Mouse (Mus musculus): ENCODE results near the gene Nectin2. TPM values are rescaled to one million over a fixed set of nuclear protein-coding genes. Genes with fewer than 3 reads are reported as not detected.

Gene Nectin2
- polyA plus RNA-seq, 1 experiment from 2014 or later = 89.4 TPM

- Histone ChIP-seq H3K4me2 (peak overlapping the region; percentile 35), H3K27me3 (replicated peaks) (no peaks in the 10 kb centered on the region), H3K9ac (peak overlapping the region; percentile 68), H3K4me1 (peaks cover 49% of the 10 kb centered on the region), H3K9me3 (no peaks in the 10 kb centered on the region), H3K36me3 (peaks cover 59% of the 10 kb centered on the region), H3K27ac (replicated peaks) (peak overlapping the region; percentile 69), H3K4me3 (no peak overlapping the region)
- ATAC-seq (ENCODE audit: extremely low read depth, insufficient number of reproducible peaks, low FRiP score, low TSS enrichment) = no peak; the same call in 1 of the 2 replicates
- 27% methylated on average over 22 of the region's 22 CpGs for WGBS
Measured at GRCm38 (mm10) chr7:19701069-19701761, 49.1 kb downstream of the Nectin2 start.

DNA sequence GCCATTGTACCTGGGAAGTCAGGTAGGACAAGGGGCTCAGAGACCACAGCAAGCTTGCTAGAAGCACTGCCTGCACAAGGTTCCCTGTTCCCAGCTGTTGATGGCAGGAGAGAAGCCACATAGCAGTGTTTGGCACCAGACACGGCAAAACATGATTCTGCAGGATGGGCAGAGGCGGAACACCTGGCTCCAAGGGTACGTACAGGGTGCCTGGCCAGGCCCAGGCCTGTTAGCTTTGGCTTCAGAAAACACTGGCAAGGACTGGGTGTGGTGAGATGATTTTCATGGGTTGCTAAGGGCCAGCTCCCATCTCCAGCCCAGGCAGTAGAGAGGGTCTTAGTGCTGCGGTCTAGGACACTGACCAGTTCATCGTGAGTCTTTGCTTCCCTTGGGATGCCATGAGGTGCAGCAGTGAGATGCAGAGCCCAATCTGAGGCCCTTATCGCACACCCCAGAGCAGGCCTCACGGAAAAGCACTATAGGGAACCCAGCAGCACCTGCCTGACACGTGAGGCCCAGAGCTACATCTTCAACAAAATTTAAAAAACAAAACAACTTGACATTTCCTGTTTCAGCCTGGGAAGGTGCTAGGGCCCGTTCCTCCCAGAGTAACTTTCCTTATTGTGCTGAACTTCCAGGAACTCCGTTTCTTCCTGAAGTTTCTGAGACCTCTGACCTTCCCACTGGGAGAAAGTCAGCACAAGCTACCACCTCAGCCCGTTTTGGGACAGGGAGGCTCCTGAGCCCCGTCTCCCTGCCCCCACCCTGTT is 49.8 kb downstream of the Nectin2 start:
- Histone ChIP-seq H3K27ac (replicated peaks) (peak overlapping the region; percentile 69), H3K9ac (peak overlapping the region; percentile 68; the same call in 1 of the 2 replicates), H3K36me3 (peaks cover 59% of the 10 kb centered on the region), H3K27me3 (replicated peaks) (no peaks in the 10 kb centered on the region), H3K4me2 (peak overlapping the region; percentile 35), H3K4me3 (no peak overlapping the region), H3K9me3 (no peaks in the 10 kb centered on the region), H3K4me1 (peaks cover 54% of the 10 kb centered on the region)
- ATAC-seq (ENCODE audit: extremely low read depth, insufficient number of reproducible peaks, low FRiP score, low TSS enrichment) = no peak; the same call in 1 of the 2 replicates
- 49% methylated on average over 12 of the region's 12 CpGs for WGBS

DNA sequence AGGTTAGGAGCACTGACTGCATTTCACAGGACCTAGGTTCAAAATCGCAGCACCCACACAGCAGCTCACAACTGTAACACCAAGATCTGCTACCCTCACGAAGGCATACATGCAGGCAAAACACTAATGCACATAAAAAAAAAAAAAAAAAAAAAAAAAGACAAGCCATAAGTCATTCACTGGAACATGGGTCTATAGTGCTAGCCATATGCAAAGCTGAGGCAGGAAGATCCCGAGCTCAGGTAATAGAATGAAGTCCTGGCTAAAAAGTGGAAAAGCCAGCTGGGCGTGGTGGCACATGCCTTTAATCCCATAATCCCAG is 50.5 kb downstream of the Nectin2 start:
- H3K4me3 ChIP-seq = no peak overlapping the region
- peaks cover 52% of the 10 kb centered on the region for H3K36me3 ChIP-seq
- peaks cover 59% of the 10 kb centered on the region for H3K4me1 ChIP-seq

DNA sequence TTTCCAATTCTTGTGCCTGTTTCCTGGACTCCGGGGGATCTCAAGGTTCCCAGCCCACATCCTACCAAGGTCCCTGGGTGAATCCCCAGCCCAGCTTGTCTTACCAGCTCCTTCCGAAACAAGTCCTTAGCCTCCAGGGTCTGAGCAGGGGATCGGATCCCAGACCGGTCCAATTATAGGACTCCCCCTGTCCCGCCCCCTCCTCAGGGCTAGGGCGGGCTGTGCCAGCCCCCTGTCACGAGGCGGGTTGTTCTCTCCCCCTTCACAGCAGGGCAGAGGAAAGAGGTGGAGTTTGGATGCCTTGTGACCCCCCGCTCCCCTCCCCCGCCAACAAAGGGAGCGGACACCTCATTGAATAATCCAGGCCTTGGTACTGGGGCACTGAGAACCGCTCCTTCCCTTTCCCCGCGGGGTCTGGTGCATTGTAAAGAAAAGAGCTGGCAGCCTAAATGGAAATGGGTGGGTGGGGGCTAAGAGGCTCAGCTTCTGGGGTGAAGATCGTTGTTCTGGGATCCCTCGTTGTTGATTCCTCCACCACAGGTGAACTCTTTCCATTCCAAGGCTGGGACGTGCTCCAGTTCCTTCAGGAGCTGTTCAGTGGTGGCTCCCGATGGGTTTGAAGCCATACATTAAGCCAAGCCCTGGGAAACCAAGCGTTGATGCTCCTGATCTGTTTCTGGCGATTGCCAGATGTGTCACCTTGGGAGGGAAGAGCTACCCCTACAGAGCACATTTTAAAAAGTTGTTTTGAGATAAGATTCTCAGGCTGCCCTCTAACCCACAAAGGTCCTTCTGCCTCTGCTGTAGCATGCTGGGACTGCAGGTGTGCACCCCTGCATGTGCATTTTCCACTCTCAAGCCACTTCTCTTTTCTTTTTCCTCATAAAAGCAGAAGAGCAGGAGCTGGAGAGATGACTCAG is 51.1 kb downstream of the Nectin2 start, which contains the start of gene Apoe:
TSS of gene Apoe (minus strand) at position 282 of the 920 bp plus-strand sequence.
- Histone ChIP-seq H3K27me3 (replicated peaks) (no peaks in the 10 kb centered on the region), H3K9ac (peak within 1 kb of the TSS; percentile 80), H3K9me3 (no peaks in the 10 kb centered on the region), H3K4me2 (peak within 1 kb of the TSS; percentile 75), H3K4me3 (peak within 1 kb of the TSS; percentile 55), H3K27ac (replicated peaks) (peak within 1 kb of the TSS; percentile 69), H3K36me3 (peaks cover 45% of the 10 kb centered on the region), H3K4me1 (peaks cover 62% of the 10 kb centered on the region)
- ATAC-seq (ENCODE audit: extremely low read depth, insufficient number of reproducible peaks, low FRiP score, low TSS enrichment) = peak; percentile 45; the same call in 1 of the 2 replicates
- 2% methylated on average over 20 of the region's 20 CpGs for WGBS

More for the DNA sequence above, 50.5 kb downstream of the Nectin2 start:
- H3K27ac ChIP-seq (replicated peaks) = peak overlapping the region; percentile 69
- ATAC-seq (ENCODE audit: extremely low read depth, insufficient number of reproducible peaks, low FRiP score, low TSS enrichment) = no peak
- H3K9ac ChIP-seq = peak overlapping the region; percentile 80
- WGBS = 72% methylated on average over 4 of the region's 4 CpGs
- 0 out of 2 replicates have a peak overlapping the region, but pooled peaks have one; percentile 75 for H3K4me2 ChIP-seq
- H3K27me3 ChIP-seq (replicated peaks) = no peaks in the 10 kb centered on the region
- no peaks in the 10 kb centered on the region for H3K9me3 ChIP-seq

- Histone ChIP-seq H3K4me3 (peak overlapping the region; percentile 55), H3K27me3 (replicated peaks) (no peaks in the 10 kb centered on the region), H3K4me2 (peak overlapping the region; percentile 75), H3K27ac (replicated peaks) (peak overlapping the region; percentile 69), H3K36me3 (peaks cover 36% of the 10 kb centered on the region), H3K9ac (peak overlapping the region; percentile 80), H3K9me3 (no peaks in the 10 kb centered on the region), H3K4me1 (peaks cover 71% of the 10 kb centered on the region)
- 2% methylated on average over 28 of the region's 28 CpGs for WGBS
- ATAC-seq (ENCODE audit: extremely low read depth, insufficient number of reproducible peaks, low FRiP score, low TSS enrichment) = no peak
Measured at GRCm38 (mm10) chr7:19697949-19698906, 52.1 kb downstream of the Nectin2 start.

GRCm38 (mm10) chr7:19696336-19696873 is 53.9 kb downstream of the Nectin2 start:
- Histone ChIP-seq H3K4me3 (peak overlapping the region; percentile 55; the same call in 1 of the 2 replicates), H3K27ac (replicated peaks) (peak overlapping the region; percentile 92), H3K9ac (no peak overlapping the region), H3K9me3 (no peaks in the 10 kb centered on the region), H3K4me1 (peaks cover 84% of the 10 kb centered on the region), H3K27me3 (replicated peaks) (no peaks in the 10 kb centered on the region), H3K4me2 (peak overlapping the region; percentile 75; the same call in 1 of the 2 replicates), H3K36me3 (peaks cover 18% of the 10 kb centered on the region)
- ATAC-seq (ENCODE audit: extremely low read depth, insufficient number of reproducible peaks, low FRiP score, low TSS enrichment) = no peak
- 86% methylated on average over 34 of the region's 34 CpGs for WGBS

DNA sequence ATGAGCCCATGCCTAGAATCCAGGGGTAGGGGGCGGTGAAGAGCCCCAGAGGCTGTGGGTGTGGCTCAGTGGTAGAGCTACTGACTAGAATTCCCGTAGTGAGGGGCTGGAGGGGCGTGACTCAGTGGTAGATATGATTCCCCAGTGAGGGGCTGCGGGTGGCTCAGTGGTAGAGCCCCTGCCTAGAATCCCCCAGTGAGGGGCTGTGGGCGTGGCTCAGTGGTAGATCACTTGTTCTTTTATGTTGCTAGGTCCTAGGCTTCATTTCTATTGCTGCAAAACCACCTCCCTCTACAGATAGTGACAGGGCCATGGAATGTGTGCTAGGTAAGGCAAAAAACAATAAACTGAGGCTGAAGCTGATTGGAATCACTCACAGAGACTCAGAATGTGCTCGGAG is 54.4 kb downstream of the Nectin2 start:
- peaks cover 81% of the 10 kb centered on the region for H3K4me1 ChIP-seq
- H3K4me2 ChIP-seq = no peak overlapping the region
- no peak overlapping the region for H3K4me3 ChIP-seq
- peaks cover 17% of the 10 kb centered on the region for H3K36me3 ChIP-seq
- no peaks in the 10 kb centered on the region for H3K27me3 ChIP-seq (replicated peaks)
- H3K9ac ChIP-seq = no peak overlapping the region
- H3K9me3 ChIP-seq = no peaks in the 10 kb centered on the region
- peak overlapping the region; percentile 92 for H3K27ac ChIP-seq (replicated peaks)
- 68% methylated on average over 6 of the region's 6 CpGs for WGBS
- no peak for ATAC-seq (ENCODE audit: extremely low read depth, insufficient number of reproducible peaks, low FRiP score, low TSS enrichment)

DNA sequence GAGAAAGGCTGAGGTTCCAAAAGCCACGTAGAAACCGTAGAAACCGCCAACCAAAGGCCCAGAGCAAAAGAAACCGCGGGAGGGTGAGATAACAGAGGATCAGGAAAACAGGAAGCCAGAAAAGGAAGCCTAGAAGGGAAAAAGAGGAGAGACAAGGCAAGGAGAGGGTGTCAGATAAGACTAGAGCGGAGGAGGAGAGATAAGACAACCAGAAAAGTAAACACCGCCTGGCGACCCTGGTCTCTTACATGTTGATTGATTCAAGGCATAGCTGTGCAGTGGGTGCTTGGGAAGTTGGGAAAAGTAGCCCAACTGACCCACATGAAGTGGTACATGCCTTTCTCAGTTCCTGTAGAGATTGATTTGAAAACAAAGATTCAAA is 55.1 kb downstream of the Nectin2 start:
- Histone ChIP-seq H3K4me2 (peak overlapping the region; percentile 20; the same call in 1 of the 2 replicates), H3K27me3 (replicated peaks) (no peaks in the 10 kb centered on the region), H3K9me3 (no peaks in the 10 kb centered on the region), H3K36me3 (peaks cover 17% of the 10 kb centered on the region), H3K9ac (peak overlapping the region; percentile 68; the same call in 1 of the 2 replicates), H3K27ac (replicated peaks) (peak overlapping the region; percentile 92), H3K4me1 (peaks cover 74% of the 10 kb centered on the region), H3K4me3 (no peak overlapping the region)
- ATAC-seq (ENCODE audit: extremely low read depth, insufficient number of reproducible peaks, low FRiP score, low TSS enrichment) = peak; percentile 32; the same call in 1 of the 2 replicates
- WGBS = 11% methylated on average over 8 of the region's 8 CpGs

DNA sequence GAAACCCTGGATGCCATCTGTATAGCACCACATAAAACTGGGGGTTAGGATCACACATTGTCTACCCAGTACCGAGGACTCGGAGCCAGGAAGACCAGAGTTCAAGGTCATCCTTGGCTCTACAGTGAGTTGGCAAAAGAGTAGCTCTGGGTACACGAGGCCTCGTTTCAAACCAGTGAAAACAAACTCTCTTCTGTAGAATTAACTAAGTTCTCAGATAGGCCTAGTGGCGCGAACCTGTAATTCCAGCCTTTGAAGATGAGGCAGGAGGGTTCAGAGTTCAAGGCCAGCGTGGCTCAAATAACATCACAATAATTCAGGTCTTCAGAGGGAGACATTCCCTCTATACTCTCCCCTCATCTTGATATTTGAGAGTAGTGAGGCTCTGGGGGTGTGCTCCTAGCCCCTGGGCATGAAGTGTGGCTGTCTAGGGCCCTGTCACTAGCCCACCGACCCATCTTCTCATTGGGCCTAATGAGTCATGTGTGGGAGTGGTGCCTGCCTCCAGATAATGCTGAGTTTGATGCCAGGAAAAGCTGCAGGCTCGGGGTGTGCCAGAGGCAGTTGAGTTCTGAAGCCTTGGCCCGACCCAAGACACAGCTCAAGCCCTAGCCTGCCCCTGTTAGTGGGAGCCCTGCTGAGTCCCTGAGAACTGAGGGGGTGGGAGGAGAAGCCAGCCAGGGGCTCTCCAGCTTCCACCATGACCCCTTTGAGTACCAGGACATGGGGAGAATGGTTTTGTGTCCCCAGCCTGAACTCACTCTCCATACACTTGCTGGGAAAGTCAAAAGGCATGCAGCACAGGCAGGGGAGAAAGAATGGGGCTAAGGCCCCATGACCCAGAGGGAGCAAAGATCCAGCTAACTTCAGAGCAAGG is 55.7 kb downstream of the Nectin2 start:
- H3K9me3 ChIP-seq = no peaks in the 10 kb centered on the region
- peak overlapping the region; percentile 20; the same call in 1 of the 2 replicates for H3K4me2 ChIP-seq
- peaks cover 69% of the 10 kb centered on the region for H3K4me1 ChIP-seq
- H3K36me3 ChIP-seq = peaks cover 17% of the 10 kb centered on the region
- H3K9ac ChIP-seq = peak overlapping the region; percentile 68; the same call in 1 of the 2 replicates
- no peaks in the 10 kb centered on the region for H3K27me3 ChIP-seq (replicated peaks)
- 60% methylated on average over 10 of the region's 10 CpGs for WGBS
- no peak for ATAC-seq (ENCODE audit: extremely low read depth, insufficient number of reproducible peaks, low FRiP score, low TSS enrichment)
- peak overlapping the region; percentile 92 for H3K27ac ChIP-seq (replicated peaks)
- H3K4me3 ChIP-seq = no peak overlapping the region
